Mouse (Mus musculus): ENCODE data around the gene 1700020D05Rik.

1700020D05Rik gene

GRCm38 (mm10) chr19:5474281-5475068, 29.1 kb downstream of the 1700020D05Rik start:
- peak; percentile 62 for DNase-seq (ENCODE audit: low spot score)

- DNase-seq (ENCODE audit: low spot score), result peak; percentile 85
These were observed 29.9 kb downstream of the 1700020D05Rik start, which contains the start of gene Efemp2 for GRCm38 (mm10) chr19:5473720-5474119. Gene Efemp2 (plus strand): TSS chr19:5473954.

GRCm38 (mm10) chr19:5472857-5473256, 30.7 kb downstream of the 1700020D05Rik start:
- DNase-seq (ENCODE audit: low spot score), result no peak

- DNase-seq (ENCODE audit: low spot score), result no peak
These were observed 31.7 kb downstream of the 1700020D05Rik start for GRCm38 (mm10) chr19:5471846-5472245.

GRCm38 (mm10) chr19:5468374-5468773, 35.2 kb downstream of the 1700020D05Rik start, which contains the start of gene Ctsw:
Gene Ctsw (minus strand): TSS chr19:5468507.
- DNase-seq (ENCODE audit: low spot score), result no peak

GRCm38 (mm10) chr19:5466916-5467500, 36.6 kb downstream of the 1700020D05Rik start:
- no peak for DNase-seq (ENCODE audit: low spot score)

GRCm38 (mm10) chr19:5465037-5465436, 38.5 kb downstream of the 1700020D05Rik start:
- DNase-seq (ENCODE audit: low spot score), result no peak

GRCm38 (mm10) chr19:5463791-5464562, 39.6 kb downstream of the 1700020D05Rik start:
- peak; percentile 89 for DNase-seq (ENCODE audit: low spot score)

GRCm38 (mm10) chr19:5463212-5463611, 40.4 kb downstream of the 1700020D05Rik start:
- no peak for DNase-seq (ENCODE audit: low spot score)

- no peak for DNase-seq (ENCODE audit: low spot score)
These were observed 42.2 kb downstream of the 1700020D05Rik start for GRCm38 (mm10) chr19:5461411-5461810.

GRCm38 (mm10) chr19:5460465-5460911, 43.1 kb downstream of the 1700020D05Rik start, which contains the start of gene Fibp:
Gene Fibp (plus strand): TSS chr19:5460615.
- peak; percentile 88 for DNase-seq (ENCODE audit: low spot score)

- DNase-seq (ENCODE audit: low spot score), result no peak
These were observed 43.7 kb downstream of the 1700020D05Rik start for GRCm38 (mm10) chr19:5459896-5460295.

- no peak for DNase-seq (ENCODE audit: low spot score)
These were observed 44.6 kb downstream of the 1700020D05Rik start for GRCm38 (mm10) chr19:5459019-5459418.

GRCm38 (mm10) chr19:5457746-5458442, 45.7 kb downstream of the 1700020D05Rik start, which contains the start of gene Ccdc85b:
Gene Ccdc85b (minus strand): TSS chr19:5457894.
- no peak for DNase-seq (ENCODE audit: low spot score)

GRCm38 (mm10) chr19:5456922-5457745, 46.5 kb downstream of the 1700020D05Rik start:
- DNase-seq (ENCODE audit: low spot score), result peak; percentile 97

- DNase-seq (ENCODE audit: low spot score), result peak; percentile 42
These were observed 47.2 kb downstream of the 1700020D05Rik start for GRCm38 (mm10) chr19:5456241-5456921.

GRCm38 (mm10) chr19:5455568-5455967, 48.0 kb downstream of the 1700020D05Rik start:
- DNase-seq (ENCODE audit: low spot score), result no peak

GRCm38 (mm10) chr19:5455037-5455436, 48.5 kb downstream of the 1700020D05Rik start:
- DNase-seq (ENCODE audit: low spot score), result no peak

All from embryo, embryonic 10 days (tissue).